Mouse (Mus musculus) limb, embryonic 10.5 days (tissue): ENCODE data around the gene Dcaf11. TPM values are rescaled to one million over a fixed set of nuclear protein-coding genes. Genes with fewer than 3 reads are reported as not detected.

Experiments used
- DNase-seq: peaks from one replicate; pipeline ENCODE4 v3.0.0-alpha.2; 2017; ENCODE audit warnings: low spot score
- H3K27ac ChIP-seq: fragments of 300-500 bp; sonication (generic); 2 replicates; pipeline ENCODE4 v1.5.1; 2016; ENCODE audit warnings: mild to moderate bottlenecking
- H3K27me3 ChIP-seq: fragments of 300-500 bp; sonication (generic); 2 replicates; pipeline ENCODE4 v1.6.1; 2016; ENCODE audit warnings: low read depth, mild to moderate bottlenecking; ENCODE audit not compliant: poor library complexity, severe bottlenecking
- H3K36me3 ChIP-seq: fragments of 300-500 bp; sonication (generic); 2 replicates; pipeline ENCODE4 v1.6.1; 2016; ENCODE audit warnings: mild to moderate bottlenecking, moderate library complexity
- H3K4me1 ChIP-seq: fragments of 300-500 bp; sonication (generic); 2 replicates; pipeline ENCODE4 v1.6.1; 2016
- H3K4me3 ChIP-seq: fragments of 300-500 bp; sonication (generic); 2 replicates; pipeline ENCODE4 v1.5.1; 2016; ENCODE audit warnings: mild to moderate bottlenecking, moderate library complexity
- H3K9me3 ChIP-seq: fragments of 300-500 bp; sonication (generic); replicated peaks from 2 replicates; pipeline ENCODE4 v1.6.1; 2016; ENCODE audit warnings: mild to moderate bottlenecking
- WGBS: fragments of 180-500 bp; shearing (Covaris S2); methylation state at CpG from one replicate; pipeline ENCODE4 v1.1.7; 2016; 5-methylcytosine and 5-hydroxymethylcytosine counted together
- polyA plus RNA-seq: library from polyadenylated mRNA; unstranded; fragments of >200 nt; fragmentation: Nextera tagmentation; extraction: Ambion mirVana; gene quantifications from 2 replicates; pipeline ENCODE4 v1.2.1, GENCODE M21; 2016

Gene Dcaf11
- polyA plus RNA-seq, 1 experiment from 2014 or later = 69.1 TPM

DNA sequence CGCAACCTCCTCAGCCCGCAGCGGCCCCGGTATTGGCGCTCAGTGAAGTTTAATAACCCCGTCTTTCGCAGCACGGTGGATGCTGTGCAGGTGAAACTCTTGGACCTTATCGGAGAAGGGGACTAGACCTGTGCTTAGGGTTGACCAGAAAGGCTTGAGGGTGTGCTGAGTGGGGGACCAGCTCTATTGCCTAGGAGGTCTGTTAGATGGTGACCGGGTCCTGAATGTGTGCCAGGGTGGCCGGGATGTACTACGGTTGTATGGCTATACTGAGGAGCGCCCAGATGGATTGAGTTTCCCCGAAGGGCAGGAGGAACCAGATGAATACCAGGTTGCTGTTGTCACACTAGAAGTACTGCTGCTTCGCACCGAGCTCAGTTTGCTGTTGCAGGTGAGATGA, 32.4 kb downstream of the Dcaf11 start:
- Histone ChIP-seq H3K4me1 (peaks cover 32% of the 10 kb centered on the region), H3K36me3 (peaks cover 59% of the 10 kb centered on the region), H3K4me3 (peak overlapping the region; percentile 79), H3K27ac (peak overlapping the region; percentile 90), H3K27me3 (no peaks in the 10 kb centered on the region), H3K9me3 (no peaks in the 10 kb centered on the region)
- 4% methylated on average over 16 of the region's 16 CpGs for WGBS
- no peak for DNase-seq

DNA sequence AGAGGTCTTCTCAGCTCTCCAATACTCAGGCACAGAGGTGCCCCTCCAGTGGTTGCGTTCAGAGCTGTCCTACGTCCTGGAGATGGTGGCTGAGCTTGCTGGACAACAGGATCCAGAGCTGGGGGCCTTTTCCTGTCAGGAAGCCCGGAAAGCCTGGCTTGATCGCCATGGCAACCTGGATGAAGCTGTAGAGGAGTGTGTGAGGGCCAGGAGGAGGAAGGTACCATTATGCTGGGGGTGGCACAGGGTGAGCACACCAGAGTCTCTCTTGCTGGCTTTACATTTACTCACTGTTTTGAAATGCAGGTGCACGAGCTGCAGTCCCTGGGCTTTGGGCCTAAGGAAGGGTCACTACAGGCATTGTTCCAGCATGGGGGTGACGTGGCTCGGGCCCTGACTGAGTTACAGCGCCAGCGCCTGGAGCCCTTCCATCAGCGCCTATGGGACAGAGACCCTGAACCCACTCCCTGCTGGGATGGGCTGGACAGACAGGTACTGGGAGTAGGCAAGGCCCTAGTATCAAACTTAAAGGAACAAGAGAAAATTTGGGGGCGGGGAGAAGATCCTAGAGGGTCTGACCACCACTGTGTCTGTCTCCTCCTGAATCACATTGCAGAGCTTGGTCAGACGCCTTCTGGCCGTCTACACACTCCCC, 36.4 kb downstream of the Dcaf11 start:
- peaks cover 76% of the 10 kb centered on the region for H3K36me3 ChIP-seq
- H3K27ac ChIP-seq = no peak overlapping the region
- no peaks in the 10 kb centered on the region for H3K9me3 ChIP-seq
- H3K4me1 ChIP-seq = peaks cover 22% of the 10 kb centered on the region
- 87% methylated on average over 13 of the region's 13 CpGs for WGBS
- H3K27me3 ChIP-seq = no peaks in the 10 kb centered on the region
- H3K4me3 ChIP-seq = no peak overlapping the region
- DNase-seq = no peak

DNA sequence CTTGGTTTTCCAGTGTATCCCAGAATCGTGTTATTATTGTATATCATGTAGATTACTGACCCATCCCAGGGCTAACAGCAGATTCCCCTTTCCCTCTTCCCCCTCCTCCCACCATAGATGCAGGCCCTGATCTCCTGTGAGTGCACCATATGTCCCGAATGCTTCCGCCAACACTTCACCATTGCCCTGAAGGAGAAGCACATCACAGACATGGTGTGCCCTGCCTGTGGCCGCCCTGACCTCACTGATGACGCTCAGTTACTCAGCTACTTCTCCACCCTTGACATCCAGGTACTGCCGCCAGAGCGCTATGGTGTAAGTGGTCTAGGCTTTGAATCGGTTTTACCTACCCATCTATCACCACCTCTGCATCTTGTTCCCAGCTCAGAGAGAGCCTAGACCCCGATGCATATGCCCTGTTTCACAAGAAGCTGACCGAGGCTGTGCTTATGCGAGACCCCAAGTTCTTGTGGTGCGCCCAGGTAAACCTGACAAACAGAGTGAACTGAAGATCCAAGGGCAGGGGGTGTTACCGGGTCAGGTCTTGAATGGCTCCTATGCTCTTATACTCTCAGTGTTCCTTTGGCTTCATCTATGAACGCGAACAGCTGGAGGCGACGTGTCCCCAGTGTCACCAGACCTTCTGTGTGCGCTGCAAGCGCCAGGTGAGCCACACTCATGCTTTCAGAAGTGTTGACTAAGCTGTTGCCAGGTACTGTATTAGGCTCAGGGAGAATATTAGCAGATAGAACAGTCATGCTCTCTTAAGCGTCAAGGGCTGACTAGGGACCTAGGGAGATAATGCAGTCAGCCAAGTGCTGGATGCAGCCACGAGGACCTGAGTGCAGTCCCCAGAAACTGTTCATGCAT, 39.0 kb downstream of the Dcaf11 start:
- Histone ChIP-seq H3K27ac (no peak overlapping the region), H3K4me3 (no peak overlapping the region), H3K4me1 (peaks cover 10% of the 10 kb centered on the region; the same call in 1 of the 2 replicates), H3K36me3 (peaks cover 97% of the 10 kb centered on the region), H3K9me3 (no peaks in the 10 kb centered on the region), H3K27me3 (no peaks in the 10 kb centered on the region)
- no peak for DNase-seq
- WGBS = 94% methylated on average over 21 of the region's 21 CpGs

DNA sequence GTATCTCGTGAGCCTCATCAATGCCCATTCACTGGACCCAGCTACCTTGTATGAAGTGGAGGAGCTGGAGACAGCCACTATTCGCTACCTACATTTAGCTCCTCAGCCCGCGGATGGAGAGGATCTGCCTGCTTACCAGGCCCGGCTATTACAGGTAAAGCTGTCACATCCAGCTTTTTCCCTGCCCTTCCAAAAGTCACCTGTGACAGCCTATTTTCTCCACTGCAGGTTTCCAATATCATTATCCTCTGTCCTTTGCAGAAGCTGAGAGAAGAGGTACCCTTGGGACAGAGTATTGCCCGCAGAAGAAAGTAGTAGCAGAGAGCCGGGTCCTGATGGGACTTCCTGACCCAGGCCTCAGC, 43.4 kb downstream of the Dcaf11 start, which contains the start of gene Irf9:
Gene Irf9, plus strand, starts transcription at position 301 of the 362 bp plus-strand sequence.
- Histone ChIP-seq H3K27ac (peak within 1 kb of the TSS; percentile 81), H3K4me3 (peak within 1 kb of the TSS; percentile 40), H3K27me3 (no peaks in the 10 kb centered on the region), H3K9me3 (no peaks in the 10 kb centered on the region), H3K36me3 (peaks cover 85% of the 10 kb centered on the region), H3K4me1 (peaks cover 11% of the 10 kb centered on the region)
- WGBS = 88% methylated on average over 7 of the region's 7 CpGs
- no peak for DNase-seq

DNA sequence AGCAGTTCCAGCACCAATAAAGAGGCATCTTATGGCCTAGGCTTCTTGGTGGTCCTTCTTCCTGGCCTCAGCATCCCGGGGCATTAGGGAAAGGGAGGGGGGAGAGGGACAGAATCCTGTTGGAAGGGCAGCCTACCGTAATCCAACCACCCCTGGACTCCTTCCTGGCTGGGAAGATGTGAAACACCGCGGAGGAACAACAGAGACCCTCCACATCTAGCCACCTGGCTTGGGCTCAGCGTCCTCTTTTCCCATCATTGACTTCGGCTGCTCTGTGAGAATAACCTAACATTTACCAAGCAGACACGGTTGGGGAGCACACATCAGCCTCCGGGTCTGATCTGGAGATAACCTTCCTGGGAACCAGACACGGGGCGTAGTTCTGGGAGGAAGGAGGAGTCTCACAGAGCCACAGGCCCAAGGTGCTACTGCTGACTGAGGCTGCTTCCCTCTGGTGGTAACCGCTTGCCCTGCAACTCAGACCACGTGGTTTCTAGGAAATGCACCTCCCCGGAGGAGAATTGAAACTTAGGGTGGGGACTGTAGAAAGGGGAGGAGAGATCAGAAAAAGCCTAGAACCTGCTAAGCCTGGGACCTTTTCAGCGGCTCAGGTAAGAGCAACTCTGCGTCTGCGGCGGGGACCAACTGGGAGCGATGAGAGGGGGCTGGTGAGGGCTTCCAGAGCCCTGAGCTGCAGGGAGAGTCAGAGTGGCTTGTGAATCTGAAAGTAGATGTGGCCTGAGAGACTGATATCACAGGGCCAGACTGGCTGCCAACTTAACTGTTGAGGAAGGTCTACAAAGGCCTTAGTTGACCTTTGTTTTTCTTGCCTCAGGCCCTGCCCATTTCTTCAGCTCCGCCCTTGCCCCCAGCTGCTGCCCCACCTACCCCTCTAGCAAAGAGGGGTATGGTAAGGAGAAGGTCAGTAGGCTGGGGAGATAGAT, 44.1 kb downstream of the Dcaf11 start:
- Histone ChIP-seq H3K4me1 (peaks cover 11% of the 10 kb centered on the region), H3K27me3 (no peaks in the 10 kb centered on the region), H3K9me3 (no peaks in the 10 kb centered on the region), H3K4me3 (peak overlapping the region; percentile 40), H3K36me3 (peaks cover 85% of the 10 kb centered on the region), H3K27ac (peak overlapping the region; percentile 81)
- 14% methylated on average over 19 of the region's 19 CpGs for WGBS
- peak; percentile 85 for DNase-seq

DNA sequence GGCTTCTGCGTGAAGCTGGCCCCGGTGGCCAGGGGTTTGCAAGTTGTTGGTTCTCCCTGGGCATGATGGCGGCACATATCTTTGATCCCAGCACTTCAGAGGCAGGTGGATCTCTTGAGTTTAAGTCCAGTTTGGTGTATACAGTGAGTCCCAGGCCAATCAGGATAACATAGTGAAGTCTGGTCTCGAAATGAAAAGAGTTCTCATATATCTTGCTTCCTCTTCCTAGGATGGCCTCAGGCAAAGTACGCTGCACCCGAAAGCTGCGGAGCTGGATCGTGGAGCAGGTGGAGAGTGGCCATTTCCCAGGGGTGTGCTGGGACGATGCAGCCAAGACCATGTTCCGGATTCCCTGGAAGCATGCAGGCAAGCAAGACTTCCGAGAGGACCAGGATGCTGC, 45.0 kb downstream of the Dcaf11 start:
- H3K27me3 ChIP-seq = no peaks in the 10 kb centered on the region

DNA sequence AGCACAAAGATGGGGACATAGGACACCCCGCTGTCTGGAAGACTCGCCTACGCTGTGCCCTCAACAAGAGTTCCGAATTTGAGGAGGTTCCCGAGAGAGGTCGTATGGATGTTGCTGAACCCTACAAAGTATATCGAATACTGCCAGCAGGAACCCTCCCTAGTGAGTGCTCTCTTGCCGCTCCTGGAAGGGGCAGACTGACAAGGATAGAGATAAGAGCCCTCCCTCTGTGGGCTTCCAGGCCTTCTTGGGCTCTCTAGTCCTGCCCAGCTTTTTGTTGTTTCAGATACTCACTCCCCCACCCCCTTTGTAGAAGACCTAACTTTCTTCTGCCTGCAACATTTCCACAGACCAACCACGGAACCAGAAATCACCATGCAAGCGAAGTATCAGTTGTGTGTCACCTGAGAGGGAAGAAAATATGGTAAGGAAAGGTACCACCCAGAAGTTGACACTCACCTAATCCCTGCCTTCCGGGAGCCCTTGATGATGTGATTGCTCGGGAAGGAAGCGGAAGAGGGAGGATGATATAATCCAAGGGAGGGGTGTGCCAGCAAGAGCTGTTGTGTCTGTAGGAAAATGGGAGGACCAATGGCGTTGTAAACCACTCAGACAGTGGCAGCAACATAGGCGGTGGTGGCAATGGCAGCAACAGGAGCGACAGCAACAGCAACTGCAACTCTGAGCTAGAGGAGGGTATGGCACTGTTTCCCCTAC, 46.1 kb downstream of the Dcaf11 start:
- H3K4me1 ChIP-seq = peaks cover 11% of the 10 kb centered on the region
- no peak for DNase-seq
- no peaks in the 10 kb centered on the region for H3K27me3 ChIP-seq
- peaks cover 80% of the 10 kb centered on the region for H3K36me3 ChIP-seq
- WGBS = 94% methylated on average over 16 of the region's 16 CpGs
- no peak overlapping the region for H3K27ac ChIP-seq
- no peaks in the 10 kb centered on the region for H3K9me3 ChIP-seq
- no peak overlapping the region for H3K4me3 ChIP-seq

More for the DNA sequence above, 45.0 kb downstream of the Dcaf11 start:
- Histone ChIP-seq H3K9me3 (no peaks in the 10 kb centered on the region), H3K4me3 (no peak overlapping the region), H3K4me1 (peaks cover 11% of the 10 kb centered on the region), H3K27ac (no peak overlapping the region), H3K36me3 (peaks cover 85% of the 10 kb centered on the region)
- WGBS = 94% methylated on average over 11 of the region's 11 CpGs
- DNase-seq = no peak

DNA sequence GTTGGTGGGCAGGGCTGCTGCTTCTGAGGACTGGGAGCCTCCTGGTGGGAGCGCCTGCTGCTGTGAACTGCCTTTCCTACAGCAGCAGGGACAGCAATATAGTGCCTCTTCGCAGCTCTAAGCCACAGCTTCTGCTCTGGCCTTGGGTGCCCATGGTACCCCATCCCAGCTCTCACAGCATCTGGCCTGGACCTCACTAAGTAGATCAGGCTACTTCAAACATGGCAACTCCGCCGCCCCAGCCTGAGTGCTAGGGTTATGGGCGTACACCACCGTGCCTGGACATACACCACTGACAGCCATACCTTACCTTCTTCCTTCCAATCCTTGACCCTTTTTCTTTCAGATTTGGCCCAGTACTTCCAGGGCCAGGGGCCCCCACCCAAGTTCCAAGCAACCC, 48.5 kb downstream of the Dcaf11 start:
- no peaks in the 10 kb centered on the region for H3K9me3 ChIP-seq
- 96% methylated on average over 6 of the region's 6 CpGs for WGBS
- peaks cover 10% of the 10 kb centered on the region for H3K4me1 ChIP-seq
- no peak overlapping the region for H3K27ac ChIP-seq
- H3K36me3 ChIP-seq = peaks cover 56% of the 10 kb centered on the region
- H3K4me3 ChIP-seq = no peak overlapping the region
- DNase-seq = no peak
- H3K27me3 ChIP-seq = no peaks in the 10 kb centered on the region

DNA sequence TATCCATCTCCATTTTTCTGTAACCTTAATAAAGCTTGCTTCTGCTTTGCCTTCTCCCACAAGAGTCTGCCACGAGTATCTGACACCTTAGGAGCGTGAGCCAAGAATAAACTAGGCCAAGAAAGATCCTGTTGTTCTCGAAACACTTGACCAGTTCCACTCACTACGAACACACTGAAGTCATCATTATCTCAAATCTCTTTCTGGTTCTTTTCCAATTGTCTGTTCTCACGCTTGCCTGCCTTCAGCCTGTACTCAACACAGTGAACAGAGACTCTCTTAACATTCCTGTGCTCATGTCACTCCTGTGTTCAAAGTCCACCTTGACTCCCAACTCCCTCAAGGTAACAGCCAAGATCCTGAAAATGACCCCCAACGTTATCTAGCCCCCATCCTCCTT, 53.5 kb downstream of the Dcaf11 start:
- no peak overlapping the region for H3K4me3 ChIP-seq
- H3K27me3 ChIP-seq = no peaks in the 10 kb centered on the region
- no peak for DNase-seq
- no peaks in the 10 kb centered on the region for H3K9me3 ChIP-seq
- H3K36me3 ChIP-seq = peaks cover 21% of the 10 kb centered on the region
- WGBS = 79% methylated on average over 6 of the region's 6 CpGs
- peaks cover 13% of the 10 kb centered on the region for H3K4me1 ChIP-seq
- H3K27ac ChIP-seq = no peak overlapping the region

DNA sequence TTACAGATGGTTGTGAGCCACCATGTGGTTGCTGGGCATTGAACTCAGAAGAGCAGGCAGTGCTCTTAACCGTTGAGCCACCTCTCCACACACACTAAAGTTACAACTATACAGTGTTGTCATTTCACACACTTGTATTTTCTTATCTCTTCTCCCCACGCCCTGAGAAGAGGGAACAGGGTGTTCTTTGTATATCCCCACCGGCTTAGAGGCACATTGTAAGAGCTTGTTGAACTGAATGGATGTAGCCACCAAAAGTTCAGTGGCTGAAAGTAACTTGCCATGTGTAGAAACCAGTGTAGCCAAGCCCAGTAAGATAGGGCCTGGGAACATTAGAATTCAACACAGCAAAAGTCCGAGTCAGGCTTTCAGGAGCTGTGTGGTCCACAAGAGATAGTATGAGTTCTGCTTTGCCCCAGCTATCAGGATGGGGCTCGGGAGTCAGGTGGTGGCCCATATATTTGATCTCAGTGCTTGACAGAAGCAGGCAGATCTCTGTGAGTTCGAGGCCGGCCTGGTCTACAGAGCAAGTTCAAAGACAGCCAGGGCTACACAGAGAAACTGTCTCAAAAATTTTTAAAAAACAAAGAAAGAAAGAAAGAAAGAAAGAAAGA, 54.9 kb downstream of the Dcaf11 start:
- Histone ChIP-seq H3K36me3 (peaks cover 7% of the 10 kb centered on the region), H3K27ac (no peak overlapping the region), H3K4me3 (no peak overlapping the region), H3K4me1 (peaks cover 21% of the 10 kb centered on the region), H3K9me3 (no peaks in the 10 kb centered on the region), H3K27me3 (peaks cover 8% of the 10 kb centered on the region; the same call in 1 of the 2 replicates)
- no peak for DNase-seq
- 81% methylated on average over 7 of the region's 7 CpGs for WGBS

DNA sequence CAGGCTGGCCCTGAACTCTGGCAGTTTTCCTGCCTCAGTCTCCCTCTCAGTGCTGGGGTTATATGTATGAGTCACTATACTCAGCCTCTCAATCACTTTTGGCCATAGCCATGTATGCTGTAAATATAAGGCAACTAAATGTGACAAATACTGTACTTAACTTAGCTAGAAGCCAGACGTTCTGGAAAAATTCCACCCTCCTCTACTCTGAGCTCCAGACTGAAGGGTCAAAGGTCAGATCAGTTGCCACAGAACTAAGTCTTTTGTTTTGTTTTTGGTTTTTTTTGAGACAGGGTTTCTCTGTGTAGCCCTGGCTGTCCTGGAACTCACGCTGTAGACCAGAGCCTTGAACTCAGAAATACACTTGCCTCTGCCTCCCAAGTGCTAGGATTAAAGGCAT, 56.1 kb downstream of the Dcaf11 start:
- Histone ChIP-seq H3K27ac (no peak overlapping the region), H3K4me3 (no peak overlapping the region), H3K36me3 (no peaks in the 10 kb centered on the region), H3K4me1 (peaks cover 21% of the 10 kb centered on the region), H3K27me3 (peaks cover 9% of the 10 kb centered on the region; the same call in 1 of the 2 replicates), H3K9me3 (no peaks in the 10 kb centered on the region)
- no peak for DNase-seq
- 59% methylated on average over 2 of the region's 2 CpGs for WGBS

DNA sequence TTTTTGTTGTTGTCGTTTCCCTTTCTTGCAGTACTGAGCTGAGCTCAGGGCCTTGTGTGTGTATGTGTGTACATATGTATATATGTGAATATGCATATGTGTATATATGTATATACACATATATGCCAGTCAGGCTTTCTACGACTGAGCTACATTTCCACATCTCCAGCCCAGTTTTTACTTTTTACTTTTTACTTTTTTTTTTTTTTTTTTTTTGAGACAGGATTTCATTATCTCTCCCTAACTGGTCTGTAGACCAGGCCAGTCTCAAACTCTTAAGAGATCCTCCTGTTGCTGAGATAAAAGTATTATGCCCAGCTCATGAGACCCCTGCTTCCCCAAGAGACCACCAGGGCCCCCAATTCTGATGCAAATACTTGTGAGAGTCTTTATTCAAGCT, 57.0 kb downstream of the Dcaf11 start:
- peaks cover 21% of the 10 kb centered on the region for H3K4me1 ChIP-seq
- no peaks in the 10 kb centered on the region for H3K9me3 ChIP-seq
- no peak overlapping the region for H3K27ac ChIP-seq
- H3K36me3 ChIP-seq = no peaks in the 10 kb centered on the region
- DNase-seq = no peak
- H3K4me3 ChIP-seq = no peak overlapping the region
- peaks cover 9% of the 10 kb centered on the region; the same call in 1 of the 2 replicates for H3K27me3 ChIP-seq
- WGBS = 83% methylated on average over 2 of the region's 2 CpGs
